Mouse (Mus musculus) heart, embryonic 10.5 days (tissue): ENCODE measurements around the gene Mpp4. TPM values are rescaled to one million over a fixed set of nuclear protein-coding genes. Genes with fewer than 3 reads are reported as not detected.

Experiments used
- DNase-seq: peaks from one replicate; pipeline ENCODE4 v3.0.0-alpha.2; 2017; ENCODE audit warnings: low spot score
- H3K27ac ChIP-seq: fragments of 300-500 bp; sonication (generic); 2 replicates; pipeline ENCODE4 v1.5.1; 2016; ENCODE audit warnings: mild to moderate bottlenecking
- H3K27me3 ChIP-seq: fragments of 300-500 bp; sonication (generic); 2 replicates; pipeline ENCODE4 v1.6.1; 2016; ENCODE audit warnings: mild to moderate bottlenecking; ENCODE audit not compliant: poor library complexity, insufficient read depth, severe bottlenecking
- H3K36me3 ChIP-seq: fragments of 300-500 bp; sonication (generic); 2 replicates; pipeline ENCODE4 v1.6.1; 2016; ENCODE audit warnings: mild to moderate bottlenecking, moderate library complexity
- H3K4me1 ChIP-seq: fragments of 300-500 bp; sonication (generic); 2 replicates; pipeline ENCODE4 v1.6.1; 2016; ENCODE audit warnings: mild to moderate bottlenecking
- H3K4me3 ChIP-seq: fragments of 300-500 bp; sonication (generic); 2 replicates; pipeline ENCODE4 v1.5.1; 2016; ENCODE audit warnings: mild to moderate bottlenecking, moderate library complexity
- H3K9me3 ChIP-seq: fragments of 300-500 bp; sonication (generic); 2 replicates; pipeline ENCODE4 v1.6.1; 2016; ENCODE audit warnings: mild to moderate bottlenecking, moderate library complexity
- WGBS: fragments of 180-500 bp; shearing (Covaris S2); methylation state at CpG from one replicate; pipeline ENCODE4 v1.1.7; 2016; 5-methylcytosine and 5-hydroxymethylcytosine counted together
- polyA plus RNA-seq: library from polyadenylated mRNA; unstranded; fragments of >200 nt; fragmentation: Nextera tagmentation; extraction: Ambion mirVana; gene quantifications from 2 replicates; pipeline ENCODE4 v1.2.1, GENCODE M21; 2016

The Mpp4 gene
- polyA plus RNA-seq, 1 experiment from 2014 or later, result 0.49 TPM

DNA sequence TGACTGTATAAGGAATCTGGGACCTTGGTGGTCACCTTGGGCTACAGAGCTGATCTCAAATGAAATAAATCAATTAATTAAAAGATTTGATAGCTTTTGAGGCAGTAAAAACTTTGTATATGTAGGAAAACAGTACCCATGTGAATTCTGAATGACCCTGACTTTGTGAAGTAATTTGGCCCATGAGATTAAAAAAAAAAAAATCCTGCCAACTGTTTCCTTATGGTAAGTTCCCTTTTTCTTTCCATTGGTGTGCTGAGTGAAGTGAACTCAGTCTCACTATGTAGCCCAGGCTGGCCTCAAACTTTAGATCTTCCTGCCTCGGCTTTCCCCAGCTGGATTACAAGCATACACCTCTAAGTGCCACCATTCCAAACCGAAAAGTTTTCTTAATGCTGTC lies 19.2 kb upstream of the Mpp4 start:
- no peak for DNase-seq
- H3K9me3 ChIP-seq, result no peaks in the 10 kb centered on the region
- H3K27ac ChIP-seq, result no peak overlapping the region
- H3K4me1 ChIP-seq, result no peaks in the 10 kb centered on the region
- H3K36me3 ChIP-seq, result peaks cover 51% of the 10 kb centered on the region
- no peaks in the 10 kb centered on the region for H3K27me3 ChIP-seq
- 87% methylated on average over 2 of the region's 2 CpGs for WGBS
- H3K4me3 ChIP-seq, result no peak overlapping the region

DNA sequence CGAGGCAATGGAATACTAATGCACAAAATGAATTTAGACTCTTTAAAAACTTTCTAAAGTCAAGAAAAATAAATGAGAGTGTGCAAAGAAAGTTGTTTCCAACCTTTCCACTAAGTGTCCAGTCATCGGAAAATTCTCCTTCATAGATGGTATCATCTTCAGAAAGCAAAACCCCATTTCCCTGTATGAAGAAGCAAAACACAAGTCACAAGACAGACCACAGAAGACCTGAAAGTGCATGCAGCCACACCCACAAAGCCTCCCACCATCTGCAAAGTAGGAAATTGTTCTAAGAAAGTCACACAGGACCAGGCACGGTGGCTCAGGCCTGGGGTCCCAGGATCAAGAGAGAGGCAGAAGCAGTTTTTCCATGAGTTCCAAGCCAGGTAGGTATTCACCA lies 16.8 kb upstream of the Mpp4 start:
- H3K9me3 ChIP-seq, result no peaks in the 10 kb centered on the region
- H3K36me3 ChIP-seq, result peaks cover 48% of the 10 kb centered on the region
- no peaks in the 10 kb centered on the region for H3K4me1 ChIP-seq
- H3K27ac ChIP-seq, result no peak overlapping the region
- WGBS, result 88% methylated on average over 3 of the region's 3 CpGs
- DNase-seq, result no peak
- no peak overlapping the region for H3K4me3 ChIP-seq
- H3K27me3 ChIP-seq, result no peaks in the 10 kb centered on the region

GRCm38 (mm10) chr1:59178401-59178800 lies 15.2 kb upstream of the Mpp4 start:
- 88% methylated on average over 10 of the region's 10 CpGs for WGBS
- Histone ChIP-seq H3K36me3 (peaks cover 41% of the 10 kb centered on the region), H3K27me3 (no peaks in the 10 kb centered on the region), H3K4me3 (no peak overlapping the region), H3K4me1 (no peaks in the 10 kb centered on the region), H3K27ac (no peak overlapping the region), H3K9me3 (no peaks in the 10 kb centered on the region)
- no peak for DNase-seq

DNA sequence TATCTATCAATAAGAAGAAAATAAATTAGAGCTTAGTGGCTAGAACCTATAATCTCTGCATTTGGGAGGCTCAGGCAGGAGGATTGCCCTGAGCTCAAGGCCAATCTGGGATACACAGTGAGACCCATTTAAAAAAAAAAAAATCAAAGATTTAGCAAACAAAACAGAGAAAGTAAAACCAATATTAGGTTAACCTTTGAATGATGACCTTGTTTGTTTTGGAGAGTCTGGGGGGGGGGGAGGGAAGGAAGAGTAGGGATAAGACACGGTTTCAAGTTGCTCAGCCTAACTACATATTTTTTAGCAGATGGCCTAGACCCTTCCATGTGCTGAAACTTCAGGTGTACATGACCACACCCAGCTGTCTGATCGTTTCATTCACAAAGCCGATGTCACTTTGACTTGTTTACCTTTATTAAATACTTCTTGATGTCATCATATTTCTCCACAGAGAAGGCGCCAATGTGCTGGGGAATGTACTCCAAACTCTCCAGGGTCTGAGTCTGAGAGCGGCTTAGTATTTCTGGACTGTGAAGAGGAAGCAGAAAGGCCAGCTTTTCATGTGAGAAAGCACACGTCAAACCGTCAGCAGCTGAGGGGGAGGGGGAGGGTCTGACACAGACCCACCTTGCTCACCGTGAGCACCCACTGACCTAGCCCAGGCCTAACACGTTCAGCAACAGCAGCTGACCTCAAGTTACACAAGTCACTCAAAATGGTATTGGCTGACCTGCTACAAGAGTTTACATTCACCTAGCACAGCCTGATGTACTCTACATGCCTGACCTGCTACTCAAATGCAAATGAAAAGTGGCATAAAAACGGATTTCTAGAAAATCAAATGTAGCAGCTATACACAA lies 11.6 kb upstream of the Mpp4 start:
- Histone ChIP-seq H3K9me3 (no peaks in the 10 kb centered on the region), H3K27ac (no peak overlapping the region), H3K4me3 (no peak overlapping the region), H3K27me3 (no peaks in the 10 kb centered on the region), H3K4me1 (peaks cover 8% of the 10 kb centered on the region), H3K36me3 (peaks cover 38% of the 10 kb centered on the region)
- DNase-seq, result no peak
- WGBS, result 77% methylated on average over 10 of the region's 10 CpGs

DNA sequence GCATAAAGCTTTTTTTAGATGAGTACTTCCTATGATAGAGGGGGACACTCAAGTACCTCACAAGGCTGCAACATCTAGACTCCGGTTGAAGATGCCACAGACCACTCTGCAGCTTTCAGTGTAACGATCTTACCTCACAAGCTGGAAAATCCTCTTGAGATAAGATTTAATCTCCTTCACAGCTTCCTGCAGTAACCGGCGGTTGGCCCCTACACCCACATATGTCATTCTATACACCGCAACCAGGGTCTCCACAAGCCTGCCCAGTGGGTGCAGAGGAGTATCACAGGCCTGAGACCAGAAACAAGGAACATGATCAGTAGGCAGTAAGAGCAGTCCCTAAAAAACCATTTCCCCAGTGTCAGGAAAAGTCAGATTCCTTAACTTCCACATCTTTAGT lies 9.8 kb upstream of the Mpp4 start:
- H3K36me3 ChIP-seq, result peaks cover 25% of the 10 kb centered on the region
- 51% methylated on average over 5 of the region's 5 CpGs for WGBS
- no peaks in the 10 kb centered on the region for H3K27me3 ChIP-seq
- H3K4me1 ChIP-seq, result peaks cover 8% of the 10 kb centered on the region
- H3K27ac ChIP-seq, result no peak overlapping the region
- no peak overlapping the region for H3K4me3 ChIP-seq
- DNase-seq, result no peak
- no peaks in the 10 kb centered on the region for H3K9me3 ChIP-seq

DNA sequence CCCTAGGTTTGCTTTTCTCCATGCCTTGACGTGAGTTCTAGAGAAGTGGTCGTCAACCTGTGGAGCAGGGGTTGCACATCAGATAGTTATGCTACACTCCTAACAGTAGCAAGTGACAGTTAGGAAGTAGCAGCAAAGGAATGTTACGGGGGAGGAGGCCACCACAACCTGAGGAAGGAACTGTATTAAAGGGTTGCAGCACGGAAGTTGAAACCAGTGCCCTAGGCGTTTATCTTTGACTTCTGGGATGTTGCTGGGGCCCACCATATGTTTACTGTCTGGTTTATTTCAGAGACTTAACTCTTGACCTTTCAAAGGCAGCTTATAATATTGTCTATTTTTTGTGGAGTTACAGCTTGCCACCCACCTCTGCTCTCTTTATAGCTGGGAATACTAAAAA lies 8.7 kb upstream of the Mpp4 start:
- peaks cover 25% of the 10 kb centered on the region for H3K36me3 ChIP-seq
- 44% methylated on average over 5 of the region's 5 CpGs for WGBS

GRCm38 (mm10) chr1:59170290-59170689 lies 7.1 kb upstream of the Mpp4 start:
- Histone ChIP-seq H3K4me3 (no peak overlapping the region), H3K27ac (no peak overlapping the region), H3K4me1 (peaks cover 8% of the 10 kb centered on the region), H3K36me3 (peaks cover 35% of the 10 kb centered on the region), H3K27me3 (no peaks in the 10 kb centered on the region), H3K9me3 (no peaks in the 10 kb centered on the region)
- WGBS, result 77% methylated on average over 8 of the region's 8 CpGs
- DNase-seq, result no peak

More for the DNA sequence above, 8.7 kb upstream of the Mpp4 start:
- no peak for DNase-seq
- Histone ChIP-seq H3K4me1 (peaks cover 8% of the 10 kb centered on the region), H3K27me3 (no peaks in the 10 kb centered on the region), H3K9me3 (no peaks in the 10 kb centered on the region), H3K4me3 (no peak overlapping the region), H3K27ac (no peak overlapping the region)

DNA sequence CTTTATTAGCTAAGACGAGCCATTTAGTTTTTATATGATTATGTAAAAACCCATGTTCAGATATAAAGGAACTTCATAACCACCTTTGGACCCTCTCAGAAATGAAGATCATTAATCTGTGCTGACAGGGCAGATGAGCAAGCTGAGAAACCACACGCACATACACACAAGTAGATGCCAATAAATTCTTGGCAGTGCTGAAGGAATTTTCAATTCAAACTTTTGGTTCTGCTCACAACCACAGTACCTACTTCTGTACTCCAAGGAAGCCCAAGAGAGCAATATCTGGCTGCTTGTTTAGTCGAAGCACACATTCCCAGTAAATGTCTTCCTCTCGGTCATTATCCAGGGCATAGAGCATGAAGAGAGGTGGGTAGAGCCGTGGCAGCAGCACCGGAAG lies 6.4 kb upstream of the Mpp4 start:
- no peak overlapping the region for H3K27ac ChIP-seq
- no peak overlapping the region for H3K4me3 ChIP-seq
- H3K36me3 ChIP-seq, result peaks cover 36% of the 10 kb centered on the region
- no peaks in the 10 kb centered on the region for H3K9me3 ChIP-seq
- WGBS, result 88% methylated on average over 6 of the region's 6 CpGs
- H3K4me1 ChIP-seq, result peaks cover 8% of the 10 kb centered on the region
- H3K27me3 ChIP-seq, result no peaks in the 10 kb centered on the region
- DNase-seq, result no peak

- H3K27ac ChIP-seq, result no peak overlapping the region
- 65% methylated on average over 2 of the region's 2 CpGs for WGBS
- H3K4me3 ChIP-seq, result no peak overlapping the region
- H3K27me3 ChIP-seq, result no peaks in the 10 kb centered on the region
- peaks cover 39% of the 10 kb centered on the region for H3K36me3 ChIP-seq
- peaks cover 8% of the 10 kb centered on the region for H3K4me1 ChIP-seq
- DNase-seq, result no peak
- no peaks in the 10 kb centered on the region for H3K9me3 ChIP-seq
Observed at GRCm38 (mm10) chr1:59168556-59168955, 5.4 kb upstream of the Mpp4 start.

GRCm38 (mm10) chr1:59167654-59168425 lies 4.7 kb upstream of the Mpp4 start:
- DNase-seq, result no peak
- Histone ChIP-seq H3K36me3 (peaks cover 46% of the 10 kb centered on the region), H3K4me3 (no peak overlapping the region), H3K27me3 (no peaks in the 10 kb centered on the region), H3K4me1 (peaks cover 5% of the 10 kb centered on the region), H3K9me3 (no peaks in the 10 kb centered on the region), H3K27ac (no peak overlapping the region)
- WGBS, result 66% methylated on average over 4 of the region's 4 CpGs

DNA sequence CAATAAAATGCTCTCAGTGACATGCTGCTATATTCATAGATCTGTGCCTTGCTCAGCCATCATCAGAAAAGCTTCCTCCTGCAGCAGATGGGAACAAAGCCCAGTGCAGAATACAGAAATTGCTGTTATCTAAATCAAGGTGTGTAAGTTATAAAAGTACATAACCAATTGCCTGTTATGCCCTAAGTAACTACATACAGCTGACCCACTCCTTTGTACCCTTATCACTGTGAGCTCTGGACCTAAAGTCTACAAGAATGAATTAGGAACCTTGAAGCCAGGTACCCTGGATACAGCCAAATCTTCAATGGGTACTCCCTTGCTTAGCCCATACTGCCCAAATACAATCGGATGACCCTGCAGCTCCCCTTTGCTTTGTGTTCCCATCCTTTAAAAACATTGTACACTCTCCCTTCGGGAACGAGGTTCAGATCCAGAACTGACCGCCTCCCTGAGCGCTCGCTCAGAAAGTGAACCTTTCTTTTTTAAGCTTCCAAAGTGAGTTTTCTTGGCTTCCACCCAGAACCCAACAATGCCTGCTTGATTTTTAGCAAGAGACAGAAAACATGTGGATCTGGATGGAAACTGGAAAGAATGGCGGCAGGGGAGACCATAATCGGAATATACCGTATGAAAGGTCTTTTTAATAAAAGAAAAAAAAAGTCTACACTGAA lies 3.2 kb upstream of the Mpp4 start:
- H3K36me3 ChIP-seq, result peaks cover 52% of the 10 kb centered on the region
- DNase-seq, result no peak
- no peak overlapping the region for H3K4me3 ChIP-seq
- no peaks in the 10 kb centered on the region for H3K4me1 ChIP-seq
- no peaks in the 10 kb centered on the region for H3K27me3 ChIP-seq
- 90% methylated on average over 9 of the region's 9 CpGs for WGBS
- no peaks in the 10 kb centered on the region for H3K9me3 ChIP-seq
- no peak overlapping the region for H3K27ac ChIP-seq

GRCm38 (mm10) chr1:59163918-59164317 lies 729 bp upstream of the Mpp4 start:
- 62% methylated on average over 5 of the region's 5 CpGs for WGBS

More at GRCm38 (mm10) chr1:59163918-59164317, 729 bp upstream of the Mpp4 start:
- H3K27me3 ChIP-seq, result no peaks in the 10 kb centered on the region
- no peaks in the 10 kb centered on the region for H3K9me3 ChIP-seq
- no peak overlapping the region for H3K4me3 ChIP-seq
- H3K4me1 ChIP-seq, result no peaks in the 10 kb centered on the region
- DNase-seq, result no peak
- H3K36me3 ChIP-seq, result peaks cover 41% of the 10 kb centered on the region
- H3K27ac ChIP-seq, result no peak overlapping the region
